Mouse (Mus musculus): ENCODE data around the gene Tcf7l1. TPM values are rescaled to one million over a fixed set of nuclear protein-coding genes. Genes with fewer than 3 reads are reported as not detected.

Gene Tcf7l1
- polyA plus RNA-seq, 1 experiment from 2014 or later: 17.0 TPM

- Histone ChIP-seq H3K9me3 (ENCODE audit: control insufficient read depth, low read length) (no peaks in the 10 kb centered on the region), H3K36me3 (ENCODE audit: control insufficient read depth, insufficient read depth, low read length) (no peaks in the 10 kb centered on the region), H3K4me3 (ENCODE audit: low read depth, low read length) (no peak overlapping the region), H3K27me3 (ENCODE audit: control insufficient read depth, insufficient read depth, low read length) (no peaks in the 10 kb centered on the region), H3K4me2 (replicated peaks; ENCODE audit: low read depth, low read length) (no peak overlapping the region), H3K27ac (ENCODE audit: low read depth, low read length) (no peak overlapping the region), H3K9ac (ENCODE audit: low read depth, low read length) (no peak overlapping the region), H3K4me1 (replicated peaks; ENCODE audit: control insufficient read depth, insufficient read depth, low read length) (peaks cover 12% of the 10 kb centered on the region)
- WGBS: 68% methylated on average over 4 of the region's 4 CpGs
- ATAC-seq (ENCODE audit: low FRiP score): no peak
- no peak for DNase-seq (ENCODE audit: low spot score)
These were observed 74.3 kb downstream of the Tcf7l1 start for GRCm38 (mm10) chr6:72714726-72715125.

DNA sequence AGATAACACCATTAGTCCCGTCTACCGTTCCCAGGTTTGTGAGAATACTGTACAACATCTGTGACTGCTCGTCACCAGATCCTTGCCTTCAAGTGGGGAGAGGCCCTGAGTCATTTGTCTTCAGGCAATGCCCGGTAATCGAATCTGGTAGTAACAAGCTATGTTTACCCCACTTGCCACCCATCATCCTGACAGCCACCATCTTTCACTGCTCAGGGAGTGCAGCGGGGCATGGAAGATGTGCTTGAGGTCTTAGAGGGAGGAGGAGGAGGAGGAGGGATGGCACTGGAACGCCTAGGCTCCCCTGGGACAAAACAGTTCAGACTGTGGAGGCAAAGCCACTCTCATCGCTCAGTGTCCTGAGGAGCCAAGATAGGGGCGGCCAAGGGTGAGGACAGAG, 74.8 kb downstream of the Tcf7l1 start:
- Histone ChIP-seq H3K4me3 (ENCODE audit: low read depth, low read length) (no peak overlapping the region), H3K4me1 (replicated peaks; ENCODE audit: control insufficient read depth, insufficient read depth, low read length) (peaks cover 12% of the 10 kb centered on the region), H3K36me3 (ENCODE audit: control insufficient read depth, insufficient read depth, low read length) (no peaks in the 10 kb centered on the region), H3K27me3 (ENCODE audit: control insufficient read depth, insufficient read depth, low read length) (no peaks in the 10 kb centered on the region), H3K4me2 (replicated peaks; ENCODE audit: low read depth, low read length) (no peak overlapping the region), H3K9ac (ENCODE audit: low read depth, low read length) (no peak overlapping the region), H3K27ac (ENCODE audit: low read depth, low read length) (0 out of 2 replicates have a peak overlapping the region, but pooled peaks have one; percentile 30), H3K9me3 (ENCODE audit: control insufficient read depth, low read length) (no peaks in the 10 kb centered on the region)
- ATAC-seq (ENCODE audit: low FRiP score) (peak; percentile 59), DNase-seq (ENCODE audit: low spot score) (peak; percentile 51)
- WGBS: 41% methylated on average over 9 of the region's 9 CpGs

DNA sequence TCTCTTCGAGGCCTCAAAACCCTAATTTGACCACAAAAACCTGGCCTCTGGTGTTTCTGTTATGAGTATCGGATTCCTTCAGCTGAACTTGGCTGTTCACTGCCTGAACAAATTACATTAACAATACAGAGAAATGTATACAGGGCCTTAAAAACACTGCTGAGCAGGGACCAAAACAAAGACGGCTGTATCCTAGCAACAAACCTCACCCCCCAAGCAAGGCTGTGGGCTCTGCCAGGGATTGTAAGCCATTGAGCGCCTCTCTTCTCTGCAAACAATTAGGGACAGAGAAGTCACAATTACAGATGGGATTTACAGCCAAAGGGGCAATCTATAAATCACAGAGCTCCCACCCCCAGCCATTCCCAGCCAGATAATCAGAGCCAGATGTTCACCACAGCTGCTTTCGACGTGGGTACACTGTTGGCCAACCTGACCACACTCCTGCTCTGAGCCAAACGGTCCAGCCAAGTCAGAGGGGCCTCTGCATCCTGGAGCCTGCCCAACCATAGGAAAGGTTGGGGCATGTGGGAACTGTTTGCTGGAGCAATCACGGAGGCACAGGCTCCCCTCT, 77.5 kb downstream of the Tcf7l1 start:
- Histone ChIP-seq H3K9ac (ENCODE audit: low read depth, low read length) (no peak overlapping the region), H3K9me3 (ENCODE audit: control insufficient read depth, low read length) (no peaks in the 10 kb centered on the region), H3K27me3 (ENCODE audit: control insufficient read depth, insufficient read depth, low read length) (no peaks in the 10 kb centered on the region), H3K4me3 (ENCODE audit: low read depth, low read length) (no peak overlapping the region), H3K36me3 (ENCODE audit: control insufficient read depth, insufficient read depth, low read length) (no peaks in the 10 kb centered on the region), H3K27ac (ENCODE audit: low read depth, low read length) (peak overlapping the region; percentile 68), H3K4me2 (replicated peaks; ENCODE audit: low read depth, low read length) (peak overlapping the region; percentile 14; the same call in 1 of the 2 replicates), H3K4me1 (replicated peaks; ENCODE audit: control insufficient read depth, insufficient read depth, low read length) (peaks cover 12% of the 10 kb centered on the region)
- 7% methylated on average over 8 of the region's 8 CpGs for WGBS
- peak; percentile 87 for ATAC-seq (ENCODE audit: low FRiP score)
- DNase-seq (ENCODE audit: low spot score): peak; percentile 64

DNA sequence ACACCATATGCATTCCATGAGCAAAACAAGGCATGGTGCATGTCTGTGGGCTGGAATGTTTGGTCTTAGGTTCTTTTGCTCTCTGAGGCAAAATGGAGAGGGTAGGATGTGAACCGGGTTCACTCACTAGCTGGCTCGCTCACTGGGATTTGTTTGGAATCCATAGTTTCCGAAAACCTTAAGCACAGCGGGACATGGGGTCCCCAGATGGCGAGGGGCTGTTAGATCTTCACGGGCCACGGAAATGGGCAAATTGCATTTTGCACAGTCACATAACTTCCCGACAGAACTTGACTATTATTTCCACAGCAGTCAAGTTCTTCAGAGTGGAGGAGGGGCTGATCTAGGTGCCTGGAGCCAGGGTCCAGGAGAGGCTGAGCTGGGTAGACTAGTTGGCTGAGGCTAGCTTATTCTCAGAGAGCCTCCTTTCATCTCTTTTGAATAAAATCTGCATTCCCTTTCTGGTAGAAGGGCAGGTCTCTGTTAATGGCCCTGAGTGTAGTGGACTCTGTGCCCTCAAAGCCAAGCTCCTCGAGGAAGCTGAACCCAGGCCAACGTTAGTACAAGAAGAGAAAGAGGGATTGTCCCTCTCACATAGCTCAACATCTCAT, 78.1 kb downstream of the Tcf7l1 start:
- Histone ChIP-seq H3K36me3 (ENCODE audit: control insufficient read depth, insufficient read depth, low read length) (no peaks in the 10 kb centered on the region), H3K9me3 (ENCODE audit: control insufficient read depth, low read length) (no peaks in the 10 kb centered on the region), H3K27ac (ENCODE audit: low read depth, low read length) (peak overlapping the region; percentile 68), H3K4me3 (ENCODE audit: low read depth, low read length) (no peak overlapping the region), H3K9ac (ENCODE audit: low read depth, low read length) (no peak overlapping the region), H3K4me2 (replicated peaks; ENCODE audit: low read depth, low read length) (no peak overlapping the region), H3K27me3 (ENCODE audit: control insufficient read depth, insufficient read depth, low read length) (no peaks in the 10 kb centered on the region), H3K4me1 (replicated peaks; ENCODE audit: control insufficient read depth, insufficient read depth, low read length) (peaks cover 12% of the 10 kb centered on the region)
- 50% methylated on average over 10 of the region's 10 CpGs for WGBS
- ATAC-seq (ENCODE audit: low FRiP score) (peak; percentile 39; the same call in 1 of the 2 replicates), DNase-seq (ENCODE audit: low spot score) (no peak)

DNA sequence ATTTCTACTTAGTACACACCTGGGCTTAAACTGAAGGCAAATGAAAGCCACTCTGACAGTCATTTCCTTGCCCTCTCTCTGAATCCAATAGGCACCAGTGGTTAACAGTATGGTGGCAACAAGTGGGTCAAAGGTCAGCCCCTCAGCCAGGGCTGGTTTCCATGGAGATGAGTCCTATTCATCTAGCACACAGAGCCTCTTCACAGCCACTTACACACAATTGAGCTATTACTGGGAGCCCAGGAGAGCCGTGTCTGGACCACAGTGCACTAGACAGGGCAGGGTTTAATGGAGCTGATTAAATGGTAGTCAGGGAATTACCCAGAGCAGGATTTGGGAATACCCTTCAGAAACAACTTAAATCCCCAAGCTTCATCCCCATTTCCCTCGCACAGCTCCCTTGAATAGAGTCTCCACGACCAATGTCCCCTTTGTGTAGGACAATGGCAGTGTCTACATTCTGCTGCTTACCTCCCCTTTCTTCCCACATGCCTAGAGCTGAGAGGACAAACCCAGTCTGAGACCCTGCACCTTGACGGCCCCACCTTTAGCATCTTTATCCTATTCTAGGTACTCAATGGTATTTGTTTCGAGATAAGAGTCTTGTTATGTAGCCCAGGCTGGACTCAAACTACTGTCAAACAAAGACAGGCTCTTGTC, 89.5 kb downstream of the Tcf7l1 start:
- H3K27ac ChIP-seq (ENCODE audit: low read depth, low read length): peak overlapping the region; percentile 53; the same call in 1 of the 2 replicates
- no peak overlapping the region for H3K4me3 ChIP-seq (ENCODE audit: low read depth, low read length)
- no peaks in the 10 kb centered on the region for H3K36me3 ChIP-seq (ENCODE audit: control insufficient read depth, insufficient read depth, low read length)

DNA sequence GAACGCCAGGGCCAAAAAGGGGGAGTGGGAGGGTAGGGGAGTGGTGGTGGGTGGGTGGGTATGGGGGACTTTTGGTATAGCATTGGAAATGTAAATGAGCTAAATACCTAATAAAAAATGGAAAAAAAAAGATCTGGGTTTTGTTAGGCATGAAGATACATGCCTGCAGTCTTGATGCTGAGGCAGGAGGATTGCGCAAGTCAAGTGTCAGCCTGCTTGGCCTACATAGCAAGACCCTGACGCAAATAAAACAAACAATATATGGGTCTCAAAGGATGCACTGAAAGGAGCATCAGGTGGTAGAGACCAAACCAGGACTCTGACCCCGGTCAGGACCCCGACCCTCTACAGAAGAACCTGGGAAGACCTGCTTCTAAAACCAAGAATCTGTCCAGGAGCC, 90.5 kb downstream of the Tcf7l1 start:
- Histone ChIP-seq H3K4me1 (replicated peaks; ENCODE audit: control insufficient read depth, insufficient read depth, low read length) (peaks cover 6% of the 10 kb centered on the region), H3K27ac (ENCODE audit: low read depth, low read length) (no peak overlapping the region), H3K4me3 (ENCODE audit: low read depth, low read length) (no peak overlapping the region), H3K4me2 (replicated peaks; ENCODE audit: low read depth, low read length) (no peak overlapping the region), H3K9me3 (ENCODE audit: control insufficient read depth, low read length) (no peaks in the 10 kb centered on the region), H3K9ac (ENCODE audit: low read depth, low read length) (no peak overlapping the region), H3K36me3 (ENCODE audit: control insufficient read depth, insufficient read depth, low read length) (no peaks in the 10 kb centered on the region), H3K27me3 (ENCODE audit: control insufficient read depth, insufficient read depth, low read length) (no peaks in the 10 kb centered on the region)
- no peak for ATAC-seq (ENCODE audit: low FRiP score)
- no peak for DNase-seq (ENCODE audit: low spot score)
- WGBS: 94% methylated on average over 5 of the region's 5 CpGs

More for the DNA sequence above, 89.5 kb downstream of the Tcf7l1 start:
- H3K9me3 ChIP-seq (ENCODE audit: control insufficient read depth, low read length): no peaks in the 10 kb centered on the region
- ATAC-seq (ENCODE audit: low FRiP score) (peak; percentile 95), DNase-seq (ENCODE audit: low spot score) (peak; percentile 87)
- no peak overlapping the region for H3K9ac ChIP-seq (ENCODE audit: low read depth, low read length)
- H3K27me3 ChIP-seq (ENCODE audit: control insufficient read depth, insufficient read depth, low read length): no peaks in the 10 kb centered on the region
- H3K4me1 ChIP-seq (replicated peaks; ENCODE audit: control insufficient read depth, insufficient read depth, low read length): peaks cover 6% of the 10 kb centered on the region
- H3K4me2 ChIP-seq (replicated peaks; ENCODE audit: low read depth, low read length): no peak overlapping the region
- 25% methylated on average over 5 of the region's 5 CpGs for WGBS

DNA sequence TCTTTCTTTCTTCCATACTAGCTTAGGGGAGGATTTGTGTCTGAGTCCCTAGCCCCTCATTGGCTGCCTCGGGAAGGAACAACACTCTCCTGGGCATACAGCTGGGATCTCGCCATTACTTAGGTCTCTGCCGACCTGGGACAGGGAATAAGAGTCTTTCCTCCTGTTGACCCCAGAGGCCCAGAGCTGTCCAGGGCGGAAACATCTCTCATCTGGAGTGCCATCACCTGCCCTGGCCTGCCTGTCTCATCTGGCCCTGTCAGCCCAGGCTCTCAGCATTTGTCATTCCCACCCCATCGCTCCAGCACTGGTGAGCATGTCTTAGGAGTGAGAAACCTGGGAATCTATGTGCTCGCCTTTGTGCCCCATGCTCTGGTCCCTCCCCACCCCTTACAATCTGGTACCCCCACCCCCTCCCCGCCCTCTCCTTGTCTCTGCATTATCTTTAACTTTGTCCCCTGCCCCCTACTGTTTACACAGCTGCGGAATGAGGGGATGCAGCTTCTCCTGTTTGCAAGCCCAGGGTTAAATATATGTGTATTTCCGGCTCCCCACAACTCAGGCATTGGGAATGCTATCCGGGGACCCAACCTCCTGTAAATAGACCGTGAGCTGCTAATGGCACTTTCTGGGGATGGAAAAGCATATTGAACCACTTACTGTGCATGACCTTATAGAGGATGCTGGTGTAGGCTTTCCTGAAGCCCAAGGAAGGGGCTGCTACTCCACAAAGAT, 92.3 kb downstream of the Tcf7l1 start:
- 31% methylated on average over 11 of the region's 11 CpGs for WGBS
- no peak overlapping the region for H3K4me2 ChIP-seq (replicated peaks; ENCODE audit: low read depth, low read length)
- no peak overlapping the region for H3K9ac ChIP-seq (ENCODE audit: low read depth, low read length)
- H3K9me3 ChIP-seq (ENCODE audit: control insufficient read depth, low read length): no peaks in the 10 kb centered on the region
- no peak overlapping the region for H3K27ac ChIP-seq (ENCODE audit: low read depth, low read length)
- DNase-seq (ENCODE audit: low spot score) (no peak), ATAC-seq (ENCODE audit: low FRiP score) (no peak)
- H3K4me3 ChIP-seq (ENCODE audit: low read depth, low read length): no peak overlapping the region
- H3K36me3 ChIP-seq (ENCODE audit: control insufficient read depth, insufficient read depth, low read length): no peaks in the 10 kb centered on the region
- peaks cover 6% of the 10 kb centered on the region for H3K4me1 ChIP-seq (replicated peaks; ENCODE audit: control insufficient read depth, insufficient read depth, low read length)
- no peaks in the 10 kb centered on the region for H3K27me3 ChIP-seq (ENCODE audit: control insufficient read depth, insufficient read depth, low read length)

- DNase-seq (ENCODE audit: low spot score) (no peak), ATAC-seq (ENCODE audit: low FRiP score) (no peak)
- Histone ChIP-seq H3K27me3 (ENCODE audit: control insufficient read depth, insufficient read depth, low read length) (no peaks in the 10 kb centered on the region), H3K27ac (ENCODE audit: low read depth, low read length) (no peak overlapping the region), H3K4me3 (ENCODE audit: low read depth, low read length) (no peak overlapping the region), H3K9ac (ENCODE audit: low read depth, low read length) (no peak overlapping the region), H3K36me3 (ENCODE audit: control insufficient read depth, insufficient read depth, low read length) (no peaks in the 10 kb centered on the region), H3K9me3 (ENCODE audit: control insufficient read depth, low read length) (no peaks in the 10 kb centered on the region), H3K4me2 (replicated peaks; ENCODE audit: low read depth, low read length) (no peak overlapping the region), H3K4me1 (replicated peaks; ENCODE audit: control insufficient read depth, insufficient read depth, low read length) (peaks cover 6% of the 10 kb centered on the region)
- WGBS: 77% methylated on average over 10 of the region's 10 CpGs
These were observed 94.3 kb downstream of the Tcf7l1 start for GRCm38 (mm10) chr6:72694791-72695204.

Measured in hindbrain, embryonic 11.5 days (tissue).